Mouse (Mus musculus) B cell, adult 2 months (primary cell): ENCODE measurements around the gene Oosp1.

Experiments used
- DNase-seq, 2 experiments: peaks; one replicate each; pipeline ENCODE4 v3.0.0; 2022

Oosp1 gene

DNA sequence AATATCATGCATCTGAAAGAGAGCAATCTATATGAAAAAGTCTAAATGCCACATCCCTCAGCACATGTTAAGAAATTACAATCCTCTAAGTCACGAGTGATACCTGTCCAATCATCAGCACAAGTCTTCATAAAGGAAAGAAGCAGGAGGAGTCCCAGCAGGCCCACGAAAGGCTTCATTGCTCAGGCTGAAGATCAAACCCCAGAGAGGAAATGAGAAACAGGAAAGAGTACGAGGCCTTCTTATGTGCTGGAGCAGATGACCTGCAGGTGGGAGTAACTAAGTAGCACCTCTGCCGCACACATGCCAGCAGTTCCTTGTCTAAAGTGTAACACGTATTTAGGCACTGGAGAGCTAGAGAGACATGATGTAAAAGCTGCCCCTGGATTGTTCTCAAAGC is at the start of gene Oosp1:
Gene Oosp1 (minus strand): TSS at position 312 of the 400 bp plus-strand sequence.
- peak; percentile 16 to 29 for DNase-seq

GRCm38 (mm10) chr19:11736455-11736854 is 45.5 kb upstream of the Oosp1 start:
- DNase-seq: no peak

DNA sequence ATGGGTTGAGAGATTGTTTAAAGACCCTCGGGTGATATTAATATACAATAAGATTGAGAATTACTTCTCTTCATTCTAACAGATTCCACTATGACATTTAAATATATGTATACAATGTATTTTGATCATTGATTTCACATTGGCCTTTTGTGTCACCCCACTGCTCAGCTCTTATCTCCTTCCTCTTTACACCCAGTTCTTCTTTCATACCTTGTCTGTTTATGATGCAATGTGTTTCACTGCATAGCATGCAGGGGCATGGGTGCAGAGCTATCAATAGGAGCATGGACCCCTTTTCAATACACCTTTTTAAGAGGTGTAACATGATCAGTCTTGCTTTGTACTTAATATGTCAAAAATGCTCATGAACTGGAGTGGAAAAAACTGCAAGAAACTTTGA is 39.3 kb upstream of the Oosp1 start:
- no peak for DNase-seq

- no peak for DNase-seq
Observed at GRCm38 (mm10) chr19:11727304-11727703, 36.4 kb upstream of the Oosp1 start.

- DNase-seq: no peak
Observed at GRCm38 (mm10) chr19:11725915-11726314, 35.0 kb upstream of the Oosp1 start.

DNA sequence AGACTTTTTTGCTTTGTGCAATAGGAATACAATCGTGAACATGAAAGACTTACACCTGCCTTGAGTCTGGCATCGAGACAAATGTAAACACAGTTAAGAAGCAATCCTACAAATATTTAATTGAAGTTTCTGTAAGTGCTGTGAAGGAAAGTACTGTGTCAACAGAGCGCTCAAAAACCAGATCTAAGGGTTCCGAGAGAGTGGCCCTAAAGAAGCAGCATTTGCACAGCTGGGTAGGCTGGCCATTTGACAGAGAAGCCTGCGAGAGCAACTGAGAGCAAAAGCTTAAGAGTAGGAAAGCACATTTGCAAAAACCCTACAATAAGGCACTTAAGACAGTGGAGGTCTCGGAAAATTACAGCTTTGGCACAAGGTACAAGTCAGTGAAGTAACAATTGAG is 33.3 kb upstream of the Oosp1 start:
- no peak for DNase-seq

DNA sequence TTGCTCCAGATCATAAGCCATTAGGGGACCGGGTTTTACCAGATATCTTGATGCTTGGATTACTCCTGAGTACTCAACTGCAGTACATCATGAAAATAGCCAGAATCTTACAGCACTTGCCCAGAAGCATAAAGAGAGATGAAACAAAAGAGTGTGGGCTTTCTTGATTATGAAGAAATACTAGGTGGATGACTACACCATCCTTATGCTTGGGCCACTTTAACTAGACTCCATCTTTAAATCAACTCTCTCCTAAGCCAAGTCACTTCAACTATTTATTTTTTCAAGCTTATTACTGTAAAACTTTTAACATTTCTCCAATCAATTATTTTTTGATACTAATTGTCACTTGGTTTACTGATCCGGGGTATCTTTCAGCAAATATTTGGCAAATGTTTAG is 32.9 kb upstream of the Oosp1 start:
- DNase-seq: no peak

DNA sequence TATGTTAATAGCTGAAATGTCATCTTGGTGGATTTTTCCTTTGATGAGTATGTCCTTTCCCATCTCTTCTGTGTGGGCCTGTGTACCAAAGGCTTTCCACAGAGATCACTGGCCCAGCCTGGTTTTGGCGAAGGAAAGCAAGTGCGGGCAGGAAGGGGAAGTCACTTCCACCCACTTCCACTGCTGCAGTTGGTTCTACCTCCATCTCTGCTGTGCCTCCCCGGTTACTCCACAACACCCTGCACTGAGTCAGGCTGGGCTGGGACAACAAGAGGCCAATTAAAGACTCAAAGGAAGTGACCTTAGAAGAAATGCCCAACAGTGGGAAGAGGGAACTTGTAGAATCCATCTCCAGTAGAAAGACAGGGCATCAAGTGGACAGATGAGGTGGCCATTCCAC is 29.1 kb upstream of the Oosp1 start:
- DNase-seq: no peak

DNA sequence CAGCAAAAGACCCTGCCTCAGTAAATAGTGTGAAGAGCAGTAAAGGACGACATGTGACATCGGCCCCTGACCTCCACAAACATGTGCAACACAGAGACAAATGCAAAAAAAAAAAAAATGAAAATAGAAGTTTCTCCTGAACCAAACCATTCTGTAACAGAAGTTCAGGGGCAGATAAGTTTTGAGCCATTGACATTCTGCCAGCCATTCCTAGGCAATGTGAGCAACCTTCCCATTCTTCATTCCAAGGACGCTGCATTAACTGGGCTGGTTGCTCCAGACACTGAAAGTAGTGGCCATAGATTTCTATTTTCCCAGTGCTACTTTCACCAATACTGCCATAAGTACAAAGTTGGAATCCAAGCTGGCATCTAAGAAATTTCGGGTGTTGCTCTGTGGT is 21.5 kb upstream of the Oosp1 start:
- DNase-seq: no peak

- DNase-seq: no peak
Observed at GRCm38 (mm10) chr19:11698342-11698741, 7.4 kb upstream of the Oosp1 start.

GRCm38 (mm10) chr19:11696755-11697154 is 5.8 kb upstream of the Oosp1 start, which contains the start of gene Oosp3:
Gene Oosp3 (plus strand): TSS chr19:11697055.
- DNase-seq: no peak

DNA sequence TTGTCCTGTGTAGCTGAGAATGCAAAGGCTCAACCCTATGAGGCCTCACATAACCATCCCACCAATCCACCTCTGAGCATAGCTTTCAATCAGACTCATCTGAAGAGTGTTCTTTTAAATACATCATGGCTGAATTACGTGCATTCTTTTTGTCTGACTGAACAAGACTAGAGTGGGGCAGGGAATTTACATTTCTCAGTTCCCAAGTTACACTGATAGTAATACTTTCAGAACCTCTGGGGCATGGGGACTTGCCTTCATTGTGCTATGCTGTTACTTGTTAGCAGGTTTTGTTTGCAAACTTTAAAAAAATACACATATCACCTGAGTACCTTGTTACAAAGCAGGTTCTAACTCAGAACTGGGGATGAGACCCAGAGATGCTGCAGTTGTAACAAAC is 504 bp upstream of the Oosp1 start:
- peak; percentile 4 to 8 for DNase-seq

DNA sequence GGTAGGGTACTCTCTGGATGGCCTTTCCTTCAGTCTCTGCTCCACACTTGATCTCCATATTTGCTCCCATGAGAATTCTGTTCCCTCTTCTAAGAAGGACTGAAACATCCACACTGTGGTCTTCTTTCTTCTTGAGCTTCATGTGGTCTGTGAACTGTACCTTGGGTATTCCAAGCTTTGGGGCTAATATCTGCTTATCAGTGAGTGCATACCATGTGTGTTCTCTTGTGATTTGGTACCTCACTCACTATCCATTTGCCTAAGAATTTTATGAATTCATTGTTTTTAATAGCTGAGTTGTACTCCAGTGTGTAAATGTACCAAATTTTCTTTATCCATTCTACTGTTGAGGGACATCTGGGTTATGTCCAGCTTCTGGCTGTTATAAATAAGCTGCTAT is 29.4 kb downstream of the Oosp1 start:
- DNase-seq: no peak

- no peak for DNase-seq
Observed at GRCm38 (mm10) chr19:11660459-11660858, 30.5 kb downstream of the Oosp1 start, which contains the start of gene Oosp2. Gene Oosp2 (minus strand): TSS chr19:11660559.

DNA sequence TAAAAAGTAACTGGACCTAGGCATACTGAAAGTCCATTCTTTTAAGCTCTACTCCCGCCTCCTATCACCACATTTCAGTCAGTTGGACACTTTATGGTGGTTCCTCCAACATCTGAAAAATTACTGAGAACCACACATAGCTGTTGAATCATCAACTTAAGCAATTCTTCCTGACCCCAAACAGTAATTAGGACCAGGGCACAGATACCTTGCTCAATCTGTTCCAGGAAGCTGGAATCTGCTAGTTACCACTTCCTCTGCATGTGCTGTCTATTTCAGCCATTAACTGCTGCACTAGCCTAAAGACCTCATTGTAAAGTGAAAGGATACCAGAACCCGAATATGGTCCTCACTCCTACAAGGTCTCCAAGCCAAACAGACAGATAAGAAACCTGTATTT is 31.8 kb downstream of the Oosp1 start:
- no peak for DNase-seq

- DNase-seq: no peak
Observed at GRCm38 (mm10) chr19:11649564-11649963, 41.4 kb downstream of the Oosp1 start.

DNA sequence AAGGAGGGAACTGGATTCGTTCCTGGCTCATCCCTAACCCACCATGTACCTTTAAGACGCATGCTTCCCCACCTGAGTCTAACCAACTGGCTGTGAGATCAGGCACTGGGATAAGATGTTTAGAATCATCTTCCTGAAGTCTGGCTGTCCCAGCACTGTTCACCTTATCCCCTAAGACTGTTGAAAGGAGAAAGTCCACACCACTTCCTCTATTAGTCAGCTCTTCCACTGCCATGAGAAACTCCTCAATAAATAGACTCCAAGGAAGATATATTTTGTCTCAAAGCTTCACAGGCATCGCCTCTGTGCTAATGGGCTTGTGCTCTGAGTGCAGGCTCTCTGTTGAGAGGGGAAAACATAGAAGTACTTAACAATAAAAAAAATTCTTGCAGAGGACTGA is 44.8 kb downstream of the Oosp1 start:
- no peak for DNase-seq

DNA sequence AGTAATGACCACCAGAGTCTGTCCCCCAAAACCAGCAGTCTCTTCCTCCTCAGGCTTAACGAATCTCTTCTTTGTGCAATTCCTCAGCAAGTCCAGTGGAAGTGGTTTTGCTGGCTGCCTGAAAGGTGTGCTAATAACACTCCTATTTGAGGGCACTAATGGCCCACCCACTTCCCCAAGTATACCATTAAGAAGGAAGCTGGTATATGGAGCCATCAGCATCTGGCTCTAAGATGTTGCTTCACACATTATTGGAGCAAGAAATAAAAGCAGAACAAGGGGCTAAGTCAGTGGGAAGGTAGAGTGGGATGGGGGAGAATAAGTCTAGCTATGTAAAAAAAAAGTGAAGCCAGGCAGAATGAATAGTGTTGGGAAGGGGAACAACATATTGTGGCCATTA is 50.2 kb downstream of the Oosp1 start, which contains the start of gene Ms4a3:
Gene Ms4a3 (minus strand): TSS at position 120 of the 400 bp plus-strand sequence.
- no peak for DNase-seq

GRCm38 (mm10) chr19:11639038-11639437 is 51.9 kb downstream of the Oosp1 start:
- DNase-seq: no peak

DNA sequence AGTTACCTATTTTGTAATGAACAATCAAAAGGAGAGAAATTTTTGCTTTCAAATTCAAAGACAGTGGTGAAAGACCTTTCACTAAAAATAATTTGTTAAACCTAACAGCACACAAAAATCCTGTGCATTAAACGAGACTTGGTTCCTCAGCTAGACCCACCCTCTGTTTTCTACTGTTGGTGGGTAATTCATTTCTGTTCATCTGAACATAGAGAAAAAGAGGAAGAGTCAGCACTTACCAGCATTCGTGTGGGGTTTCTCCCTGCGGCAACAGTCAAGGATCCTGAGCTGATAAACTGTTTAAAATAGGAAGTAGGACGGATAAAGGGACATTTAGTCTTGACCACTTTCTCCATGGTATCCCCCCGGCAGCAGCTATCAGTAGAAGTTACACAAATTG is 55.4 kb downstream of the Oosp1 start:
- DNase-seq: no peak

DNA sequence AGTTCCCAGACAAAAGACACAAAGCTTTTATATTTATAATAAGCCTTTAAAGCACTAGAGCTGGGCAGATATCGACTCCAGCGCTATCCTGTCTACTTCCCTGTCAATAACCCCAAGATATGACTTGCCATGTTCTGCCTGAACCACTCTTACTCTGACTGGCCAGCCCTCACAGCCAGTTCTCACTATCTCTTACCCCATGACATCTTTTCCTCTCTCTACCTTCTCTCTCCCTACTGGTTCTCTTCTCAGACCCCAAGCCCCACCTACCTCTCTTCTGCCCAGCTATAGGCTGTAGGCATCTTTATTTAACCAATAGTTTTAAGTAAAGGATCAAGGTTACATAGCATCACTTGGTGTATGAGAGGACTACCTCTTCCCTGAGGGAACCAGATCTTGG is 56.6 kb downstream of the Oosp1 start:
- DNase-seq: no peak

DNA sequence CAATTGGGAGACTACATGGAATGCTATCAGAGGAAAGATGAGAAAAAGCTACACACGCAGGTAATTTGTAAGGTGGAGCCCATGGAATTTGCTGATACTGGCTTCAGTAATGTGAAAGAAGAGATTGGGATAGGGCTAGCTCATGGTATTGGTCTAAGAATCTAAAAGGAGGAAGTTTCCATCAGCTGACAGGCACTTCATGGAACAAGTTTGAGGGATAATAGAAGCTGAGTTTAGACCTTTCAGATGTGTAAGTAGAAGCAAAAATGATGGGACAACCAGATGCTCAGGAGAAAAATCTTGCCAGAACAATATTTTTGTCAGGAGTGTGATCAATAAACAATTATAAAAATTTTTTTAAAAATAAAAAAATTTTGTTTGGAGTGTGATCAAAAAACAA is 57.2 kb downstream of the Oosp1 start:
- DNase-seq: no peak

- DNase-seq: no peak
Observed at GRCm38 (mm10) chr19:11625231-11625630, 65.7 kb downstream of the Oosp1 start.

- DNase-seq: no peak
Observed at GRCm38 (mm10) chr19:11624800-11625199, 66.2 kb downstream of the Oosp1 start.

GRCm38 (mm10) chr19:11623551-11623950 is 67.4 kb downstream of the Oosp1 start, which contains the start of gene Ms4a2:
Gene Ms4a2 (minus strand): TSS chr19:11623719.
- DNase-seq: no peak

DNA sequence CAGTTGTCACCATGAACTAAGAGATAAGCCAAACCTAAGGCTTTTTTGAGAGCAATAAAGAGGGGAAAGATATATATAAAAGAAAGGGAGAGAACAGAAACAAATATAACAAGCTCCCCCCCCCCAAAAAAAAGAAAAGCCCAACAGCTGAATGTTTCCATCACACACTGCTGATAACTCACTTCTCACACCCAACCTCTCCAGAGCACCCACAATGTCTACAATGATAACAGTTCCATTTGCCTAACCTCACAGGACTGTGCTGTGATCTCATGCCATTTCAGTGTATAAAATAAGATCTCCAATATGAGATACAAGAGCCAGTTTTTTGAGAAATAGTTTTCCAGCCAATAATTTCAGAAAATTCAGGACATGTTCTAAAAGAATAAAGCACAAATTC is 73.0 kb downstream of the Oosp1 start:
- no peak for DNase-seq
